Mouse (Mus musculus) small intestine, adult 2 months (tissue): ENCODE results near the gene Hacd2. TPM values are rescaled to one million over a fixed set of nuclear protein-coding genes. Genes with fewer than 3 reads are reported as not detected.

Source experiments
- H3K27ac ChIP-seq: fragments of 200-500 bp; 2 replicates; pipeline ENCODE4 v1.5.1; 2012; ENCODE audit warnings: low read depth, low read length, control low read depth, inconsistent platforms; ENCODE audit not compliant: insufficient read depth
- H3K27me3 ChIP-seq: fragments of 200-500 bp; 2 replicates; pipeline ENCODE4 v1.6.1; 2012; ENCODE audit warnings: mild to moderate bottlenecking, moderate library complexity, low read length, inconsistent platforms; ENCODE audit not compliant: control insufficient read depth, insufficient read depth
- H3K36me3 ChIP-seq: fragments of 200-500 bp; 2 replicates; pipeline ENCODE4 v1.6.1; 2012; ENCODE audit warnings: mild to moderate bottlenecking, low read length, control low read depth, inconsistent platforms; ENCODE audit not compliant: control insufficient read depth, insufficient read depth
- H3K4me1 ChIP-seq: fragments of 200-500 bp; 2 replicates; pipeline ENCODE4 v1.6.1; 2012; ENCODE audit warnings: low read length, inconsistent platforms, mixed read lengths; ENCODE audit not compliant: control insufficient read depth, insufficient read depth, insufficient read length
- H3K4me3 ChIP-seq: fragments of 200-500 bp; 2 replicates; pipeline ENCODE4 v1.5.1; 2012; ENCODE audit warnings: low read depth, mild to moderate bottlenecking, control low read depth, inconsistent platforms, low read length, moderate library complexity
- CTCF ChIP-seq: fragments of 200-500 bp; IDR thresholded peaks from 2 replicates; pipeline ENCODE4 v1.5.1; 2012; ENCODE audit warnings: low read depth, mild to moderate bottlenecking, control low read depth, inconsistent platforms, low read length, moderate library complexity, mixed read lengths; ENCODE audit not compliant: insufficient replicate concordance, insufficient read length; ENCODE audit errors: extremely low read depth
- POLR2A ChIP-seq: fragments of 200-500 bp; IDR thresholded peaks from 2 replicates; pipeline ENCODE4 v1.6.1; 2012; ENCODE audit warnings: low read depth, mild to moderate bottlenecking, control low read depth, inconsistent platforms, low read length, moderate library complexity
- WGBS: fragments of 180-500 bp; shearing (Covaris S2); methylation state at CpG from one replicate; pipeline ENCODE4 v1.1.7; 2018; 5-methylcytosine and 5-hydroxymethylcytosine counted together
- polyA plus RNA-seq: library from polyadenylated mRNA; depleted of rRNA; stranded (reverse); fragments of >200 nt; gene quantifications from 2 replicates; pipeline ENCODE4 v1.2.3, GENCODE M21; 2012

Gene Hacd2
- polyA plus RNA-seq, 1 experiment = 34.9 TPM

DNA sequence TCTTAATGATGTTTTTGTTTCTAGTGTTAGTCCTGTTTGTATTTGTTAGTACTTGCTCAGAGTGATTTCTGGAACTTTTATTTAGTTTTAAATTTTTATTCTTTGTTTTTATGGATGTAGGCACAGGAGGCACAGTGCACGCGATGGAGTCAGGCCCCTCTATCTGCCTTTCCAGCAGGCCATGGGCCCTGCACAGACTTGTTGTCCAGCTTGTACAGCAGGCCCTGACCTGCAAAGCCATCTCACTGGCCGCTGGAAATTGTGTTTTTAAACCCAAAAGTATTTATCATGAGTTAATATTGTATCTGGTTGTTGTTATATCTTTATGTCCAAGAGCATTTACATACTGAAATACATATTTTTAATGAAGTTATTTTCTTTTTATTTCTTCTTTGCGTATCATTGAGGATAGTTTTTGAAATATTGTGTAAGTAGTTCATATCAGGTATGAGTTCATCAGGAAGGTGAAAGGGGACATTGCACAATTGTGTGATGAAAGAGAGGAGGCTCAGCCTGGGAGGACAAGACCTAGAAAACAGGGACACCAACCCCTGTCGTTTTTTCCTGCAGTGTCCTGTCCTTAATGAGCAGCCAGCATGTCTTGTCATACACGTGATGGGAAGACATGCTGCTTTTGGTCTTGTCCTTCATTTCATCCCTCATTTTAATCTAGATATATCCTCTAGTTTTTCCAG is 24.0 kb downstream of the Hacd2 start:
- Histone ChIP-seq H3K27me3 (no peaks in the 10 kb centered on the region), H3K4me3 (no peak overlapping the region), H3K4me1 (peaks cover 3% of the 10 kb centered on the region; the same call in 1 of the 2 replicates), H3K36me3 (peaks cover 8% of the 10 kb centered on the region), H3K27ac (no peak overlapping the region)
- WGBS = 80% methylated on average over 6 of the region's 6 CpGs
- TF ChIP-seq POLR2A (no peak), CTCF (no peak)

DNA sequence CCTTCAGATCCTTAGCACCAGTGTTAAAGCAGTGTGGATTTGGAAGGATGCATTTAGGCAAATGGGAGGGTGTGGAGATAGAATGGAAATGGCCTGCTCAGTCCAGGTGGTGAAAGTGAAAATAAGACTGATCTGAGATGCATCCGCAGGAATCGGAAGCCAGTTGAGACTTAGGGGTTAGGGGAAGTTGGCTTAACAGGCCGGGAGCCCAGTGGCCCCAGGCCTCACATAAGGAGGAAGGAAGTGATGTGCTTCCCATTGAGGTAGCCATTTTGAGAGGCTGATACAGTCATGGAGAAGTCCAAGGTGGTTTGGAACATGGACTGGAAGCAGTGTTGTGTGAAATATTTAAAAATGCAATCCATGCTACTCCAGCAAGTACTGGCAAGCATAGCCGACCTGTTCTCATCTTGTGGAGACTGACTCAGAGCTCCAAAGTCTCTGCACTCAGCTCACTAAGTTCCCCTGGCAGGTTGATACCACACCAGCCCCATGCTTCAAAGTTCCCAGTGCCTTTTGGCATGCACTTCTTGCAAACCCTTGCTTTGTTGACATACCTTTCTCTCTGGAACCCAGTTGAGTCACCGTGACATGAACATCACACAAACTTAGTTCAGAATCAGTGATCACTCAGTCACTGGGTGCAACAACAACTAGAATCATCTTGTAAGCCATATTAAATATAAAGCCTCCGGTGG is 25.2 kb downstream of the Hacd2 start:
- Histone ChIP-seq H3K36me3 (peaks cover 8% of the 10 kb centered on the region), H3K27me3 (no peaks in the 10 kb centered on the region), H3K4me3 (no peak overlapping the region), H3K27ac (no peak overlapping the region), H3K4me1 (peaks cover 3% of the 10 kb centered on the region; the same call in 1 of the 2 replicates)
- no peak for TF ChIP-seq CTCF
- TF ChIP-seq POLR2A = no peak
- 78% methylated on average over 6 of the region's 6 CpGs for WGBS

DNA sequence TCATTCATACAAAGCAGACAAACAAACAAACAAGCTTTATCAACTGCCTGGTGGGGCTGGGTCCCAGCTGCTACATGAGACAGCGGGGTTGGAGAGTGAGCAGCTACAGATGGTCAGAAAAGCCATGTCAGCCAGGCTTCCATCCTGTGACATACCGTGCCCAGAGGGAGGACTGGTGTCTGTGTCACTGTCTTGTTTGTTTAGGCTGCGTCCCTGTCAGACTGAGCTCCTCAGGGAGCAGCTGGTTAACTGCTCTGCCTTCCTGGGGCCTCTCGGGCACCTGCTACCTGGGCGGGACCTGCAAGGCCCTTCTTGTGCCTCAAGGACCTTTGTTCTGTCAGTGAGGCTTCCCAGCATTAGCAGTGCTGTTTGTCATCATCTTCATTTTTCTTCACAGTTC is 28.8 kb downstream of the Hacd2 start:
- no peak for TF ChIP-seq POLR2A
- TF ChIP-seq CTCF = no peak
- Histone ChIP-seq H3K36me3 (peaks cover 7% of the 10 kb centered on the region), H3K4me3 (no peak overlapping the region), H3K4me1 (peaks cover 3% of the 10 kb centered on the region; the same call in 1 of the 2 replicates), H3K27me3 (no peaks in the 10 kb centered on the region), H3K27ac (no peak overlapping the region)
- 34% methylated on average over 5 of the region's 5 CpGs for whole genome bisulfite sequencing

DNA sequence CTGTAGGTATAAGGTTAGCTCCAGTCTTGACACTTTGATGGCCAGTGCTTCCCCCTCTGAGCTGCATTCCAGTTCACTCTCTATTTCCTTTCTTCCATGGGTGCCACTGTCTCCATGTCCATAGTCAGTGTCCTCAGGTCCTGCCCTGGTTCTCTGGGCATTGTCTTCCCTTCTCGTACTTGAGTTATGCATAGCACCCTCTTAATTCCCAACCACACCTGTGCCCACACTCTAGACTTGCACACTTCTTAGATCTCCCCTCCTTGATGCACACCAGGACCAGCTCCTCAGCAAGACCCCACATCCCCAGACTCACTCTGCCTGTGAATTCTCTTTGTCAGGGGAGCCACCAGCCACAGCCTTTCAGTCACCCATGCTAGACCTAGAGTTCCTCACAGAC is 30.0 kb downstream of the Hacd2 start:
- no peak for TF ChIP-seq POLR2A
- TF ChIP-seq CTCF = no peak
- WGBS = 100% methylated on average over 1 of the region's 1 CpGs
- Histone ChIP-seq H3K4me1 (peaks cover 3% of the 10 kb centered on the region; the same call in 1 of the 2 replicates), H3K36me3 (peaks cover 7% of the 10 kb centered on the region), H3K27me3 (no peaks in the 10 kb centered on the region), H3K4me3 (no peak overlapping the region), H3K27ac (no peak overlapping the region)

DNA sequence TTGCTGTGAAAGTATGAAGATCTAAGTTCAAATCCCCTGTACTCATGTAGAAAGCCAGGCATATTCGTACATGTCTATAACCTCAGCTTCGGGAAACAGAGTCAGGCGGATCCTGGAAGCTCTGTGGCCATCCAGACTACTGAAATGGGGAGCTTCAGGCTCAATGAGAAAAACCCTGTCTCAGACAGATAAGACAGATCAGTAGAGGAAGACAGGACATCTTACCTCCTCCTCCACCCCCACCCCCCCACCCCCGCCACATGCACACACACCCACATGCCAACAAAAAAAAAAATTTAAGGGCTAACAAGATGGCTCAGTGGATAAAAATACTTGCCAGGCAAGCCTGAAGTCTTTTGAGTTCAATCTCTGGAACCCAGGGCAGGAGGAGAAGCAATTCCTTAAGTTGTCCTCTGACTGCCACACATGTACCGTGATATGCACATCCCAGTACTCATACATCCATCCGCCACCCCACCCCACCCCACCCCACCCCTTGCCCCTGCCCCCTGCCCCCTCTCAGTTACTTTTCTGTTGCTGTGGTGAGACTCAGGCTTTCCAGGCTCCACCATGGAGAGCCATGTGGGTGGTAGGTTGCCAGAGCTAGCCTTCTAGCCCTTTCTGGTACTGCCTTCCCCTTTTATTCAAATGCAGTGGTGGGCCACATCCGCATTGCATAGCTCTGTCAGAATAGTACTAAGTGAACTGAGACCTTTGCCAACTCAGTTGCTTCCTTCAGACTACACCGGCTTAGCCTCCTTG is 32.4 kb downstream of the Hacd2 start:
- Histone ChIP-seq H3K27ac (no peak overlapping the region), H3K4me3 (no peak overlapping the region), H3K36me3 (peaks cover 3% of the 10 kb centered on the region), H3K4me1 (peaks cover 3% of the 10 kb centered on the region; the same call in 1 of the 2 replicates), H3K27me3 (no peaks in the 10 kb centered on the region)
- 91% methylated on average over 8 of the region's 8 CpGs for WGBS
- TF ChIP-seq CTCF (no peak), POLR2A (no peak)

DNA sequence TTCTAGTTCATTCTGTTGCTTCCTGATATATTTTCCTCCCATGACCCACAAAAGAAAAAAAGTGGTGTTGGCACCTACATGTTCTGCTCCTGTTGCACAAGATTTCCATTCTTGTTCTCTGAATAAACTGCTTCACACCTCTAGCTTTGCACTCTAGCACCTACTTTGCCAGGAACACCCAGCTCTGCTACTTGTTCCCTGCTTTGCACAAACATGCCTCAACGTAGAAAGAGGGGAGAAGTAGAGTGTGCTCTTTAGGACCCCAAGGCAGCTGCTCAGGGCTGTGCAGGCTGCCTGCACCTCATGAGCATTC is 32.9 kb downstream of the Hacd2 start:
- Histone ChIP-seq H3K27ac (no peak overlapping the region), H3K4me1 (peaks cover 3% of the 10 kb centered on the region; the same call in 1 of the 2 replicates), H3K36me3 (peaks cover 3% of the 10 kb centered on the region; the same call in 1 of the 2 replicates), H3K27me3 (no peaks in the 10 kb centered on the region), H3K4me3 (no peak overlapping the region)
- WGBS = 84% methylated on average over 1 of the region's 1 CpGs
- TF ChIP-seq POLR2A (no peak), CTCF (no peak)

DNA sequence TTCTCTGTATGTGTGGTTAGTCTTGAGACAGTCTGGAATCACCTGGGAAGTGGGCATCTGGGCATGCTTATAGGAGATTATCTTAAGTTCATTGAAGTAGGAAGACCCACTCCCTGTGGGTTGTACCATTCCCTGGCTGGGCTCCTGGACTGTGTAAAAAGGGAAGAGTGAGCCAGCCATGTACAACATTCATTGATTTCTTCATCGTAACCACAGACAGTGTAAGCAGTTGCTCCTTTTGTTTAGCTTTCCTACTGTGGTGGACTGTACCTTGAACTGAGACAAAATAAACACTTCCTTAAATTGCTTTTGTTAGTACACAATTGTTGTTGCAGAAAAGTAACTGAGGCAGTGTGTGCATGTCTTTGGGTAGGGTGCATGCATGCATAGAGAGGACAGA is 33.6 kb downstream of the Hacd2 start:
- TF ChIP-seq POLR2A (no peak), CTCF (no peak)
- H3K27me3 ChIP-seq = no peaks in the 10 kb centered on the region
- peaks cover 3% of the 10 kb centered on the region; the same call in 1 of the 2 replicates for H3K4me1 ChIP-seq
- 86% methylated on average over 1 of the region's 1 CpGs for WGBS
- peaks cover 3% of the 10 kb centered on the region; the same call in 1 of the 2 replicates for H3K36me3 ChIP-seq
- H3K4me3 ChIP-seq = no peak overlapping the region
- H3K27ac ChIP-seq = no peak overlapping the region
